Mouse (Mus musculus) myocyte (in vitro differentiated cells): Measurements from ENCODE around the gene Tuba3a. TPM values are rescaled to one million over a fixed set of nuclear protein-coding genes. Genes with fewer than 3 reads are reported as not detected.

Experiments used
- H3K27me3 ChIP-seq: one replicate; pipeline ENCODE4 v1.6.1; 2011; ENCODE audit not compliant: control insufficient read depth, insufficient read depth, insufficient read length
- H3K36me3 ChIP-seq: one replicate; pipeline ENCODE4 v1.6.1; 2011; ENCODE audit not compliant: control insufficient read depth, insufficient read depth
- H3K4me2 ChIP-seq: one replicate; pipeline ENCODE4 v1.6.1; 2011; ENCODE audit warnings: low read depth, control low read depth
- H3K4me3 ChIP-seq: one replicate; pipeline ENCODE4 v1.5.1; 2011; ENCODE audit warnings: mild to moderate bottlenecking, control low read depth, moderate library complexity
- H3K79me2 ChIP-seq: one replicate; pipeline ENCODE4 v1.6.1; 2011; ENCODE audit not compliant: control insufficient read depth, insufficient read depth
- H3ac ChIP-seq: one replicate; pipeline ENCODE4 v1.6.1; 2011; ENCODE audit not compliant: control insufficient read depth, insufficient read length
- CEBPB ChIP-seq: IDR thresholded peaks from 2 replicates; pipeline ENCODE4 v1.6.1; 2011; ENCODE audit warnings: mild to moderate bottlenecking, moderate library complexity; ENCODE audit not compliant: poor library complexity, insufficient read depth, severe bottlenecking
- E2F4 ChIP-seq: IDR thresholded peaks from one replicate; pipeline ENCODE4 v1.6.1; 2011; ENCODE audit warnings: mild to moderate bottlenecking, control low read depth, moderate library complexity; ENCODE audit not compliant: insufficient read depth
- MAX ChIP-seq: IDR thresholded peaks from one replicate; pipeline ENCODE4 v1.6.1; 2011; ENCODE audit warnings: low read depth, mild to moderate bottlenecking, control low read depth
- MYOD1 ChIP-seq, 3 experiments: IDR thresholded peaks; one replicate each; pipeline ENCODE4 v1.6.1; 2011; ENCODE audit warnings: control low read depth in 2 of 3, low read depth in 2 of 3, mild to moderate bottlenecking in 2 of 3, moderate library complexity in 1 of 3; ENCODE audit not compliant: insufficient read length in 2 of 3, control insufficient read depth in 1 of 3
- MYOG ChIP-seq, 3 experiments: IDR thresholded peaks; one replicate each; pipeline ENCODE4 v1.6.1; 2011; ENCODE audit warnings: control low read depth in 2 of 3, low read depth in 2 of 3, mild to moderate bottlenecking in 2 of 3; ENCODE audit not compliant: insufficient read length in 2 of 3, control insufficient read depth in 1 of 3, insufficient read depth in 1 of 3
- POLR2A ChIP-seq: IDR thresholded peaks from one replicate; pipeline ENCODE4 v1.6.1; 2011; ENCODE audit warnings: low read depth, mild to moderate bottlenecking, control low read depth, moderate library complexity; ENCODE audit not compliant: insufficient read length
- POLR2AphosphoS2 ChIP-seq: IDR thresholded peaks from one replicate; pipeline ENCODE4 v1.6.1; 2011; ENCODE audit warnings: low read depth, control low read depth; ENCODE audit not compliant: insufficient read length
- REST ChIP-seq: IDR thresholded peaks from one replicate; pipeline ENCODE4 v1.6.1; 2011; ENCODE audit warnings: mild to moderate bottlenecking, control low read depth, moderate library complexity; ENCODE audit not compliant: insufficient read depth, insufficient read length
- SRF ChIP-seq: IDR thresholded peaks from one replicate; pipeline ENCODE4 v1.6.1; 2011; ENCODE audit warnings: low read depth; ENCODE audit not compliant: control insufficient read depth, insufficient read length
- TCF12 ChIP-seq: IDR thresholded peaks from one replicate; pipeline ENCODE4 v1.6.1; 2011; ENCODE audit warnings: mild to moderate bottlenecking, control low read depth; ENCODE audit not compliant: poor library complexity, insufficient read depth, severe bottlenecking
- TCF3 ChIP-seq: IDR thresholded peaks from one replicate; pipeline ENCODE4 v1.6.1; 2011; ENCODE audit warnings: low read depth, control low read depth; ENCODE audit not compliant: insufficient read length
- USF1 ChIP-seq: IDR thresholded peaks from one replicate; pipeline ENCODE4 v1.6.1; 2011; ENCODE audit warnings: low read depth, mild to moderate bottlenecking, control low read depth, moderate library complexity
- polyA plus RNA-seq: library from polyadenylated mRNA; unstranded; fragments of >200 nt; fragmentation: generic; extraction: Trizol; gene quantifications from one replicate; pipeline ENCODE4 v1.2.1, GENCODE M21; 2012; ENCODE audit warnings: missing spikeins

Tuba3a gene
- not detected for polyA plus RNA-seq

DNA sequence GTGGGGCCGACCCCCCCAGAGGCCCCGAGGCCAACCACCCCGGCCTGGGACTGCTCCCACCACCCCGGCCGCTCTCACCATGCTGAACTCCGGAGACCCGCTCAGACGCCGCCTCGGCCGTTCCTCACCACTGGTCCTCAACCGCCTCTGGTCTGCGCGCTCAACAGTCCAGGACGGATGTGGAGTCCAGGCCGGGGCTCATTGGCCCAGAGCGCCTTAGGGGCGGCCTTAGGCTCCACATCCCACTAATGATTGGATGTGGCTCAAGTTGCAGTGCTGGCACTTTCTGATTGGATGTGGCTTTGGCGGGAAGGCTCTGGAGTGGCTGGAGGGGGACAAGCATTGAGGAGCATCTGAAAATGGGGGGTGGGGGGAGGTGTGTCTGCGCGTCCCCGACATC is at the start of gene Tuba3a:
Gene Tuba3a (minus strand): TSS at position 153 of the 400 bp plus-strand sequence.
- no peak for TF ChIP-seq TCF12
- no peak for TF ChIP-seq TCF3
- TF ChIP-seq USF1, result no peak
- no peak for TF ChIP-seq MYOD1 (IDR thresholded peaks at IDR 0.05; ENCODE audit: control insufficient read depth in 1 of 3, insufficient read length in 2 of 3, low read depth in 2 of 3)
- TF ChIP-seq POLR2A, result no peak
- no peak for TF ChIP-seq POLR2AphosphoS2
- no peak for TF ChIP-seq MYOG (IDR thresholded peaks at IDR 0.05; ENCODE audit: control insufficient read depth in 1 of 3, insufficient read depth in 1 of 3, insufficient read length in 2 of 3, low read depth in 2 of 3)
- TF ChIP-seq E2F4, result no peak
- TF ChIP-seq MAX, result no peak
- no peak for TF ChIP-seq SRF
- no peak for TF ChIP-seq REST
- TF ChIP-seq CEBPB, result no peak
- Histone ChIP-seq H3K36me3 (no peaks in the 10 kb centered on the region), H3K4me3 (no peak within 1 kb of the TSS), H3ac (no peak within 1 kb of the TSS), H3K79me2 (no peaks in the 10 kb centered on the region), H3K4me2 (no peak within 1 kb of the TSS), H3K27me3 (no peaks in the 10 kb centered on the region)

DNA sequence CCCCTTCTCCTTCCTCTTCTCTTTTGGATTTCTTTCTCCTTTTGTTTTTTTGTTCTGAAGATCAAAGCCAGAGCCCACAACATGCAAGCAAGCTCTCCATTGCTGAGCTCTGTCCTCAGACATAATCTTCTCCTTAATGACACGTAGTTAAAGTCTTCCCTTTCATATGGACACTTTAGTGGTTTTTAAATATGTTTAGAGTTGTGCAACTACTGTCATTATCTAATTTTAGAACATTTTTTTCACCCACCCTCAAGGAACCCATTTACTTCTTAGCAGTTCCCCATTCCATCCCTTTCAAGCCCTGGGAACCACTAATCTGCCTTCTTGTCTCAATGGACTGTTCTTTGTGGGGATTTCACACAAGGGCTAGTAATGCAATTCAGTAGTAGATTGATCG is 48.5 kb upstream of the Tuba3a start:
- no peaks in the 10 kb centered on the region for H3K79me2 ChIP-seq
- no peaks in the 10 kb centered on the region for H3K36me3 ChIP-seq
- H3ac ChIP-seq, result no peak overlapping the region
- H3K27me3 ChIP-seq, result no peaks in the 10 kb centered on the region
- TF ChIP-seq E2F4 (no peak), TCF3 (no peak), USF1 (no peak)
- H3K4me2 ChIP-seq, result no peak overlapping the region
- no peak overlapping the region for H3K4me3 ChIP-seq

GRCm38 (mm10) chr6:125333112-125333899 is 47.5 kb upstream of the Tuba3a start:
- no peaks in the 10 kb centered on the region for H3K36me3 ChIP-seq
- no peak overlapping the region for H3ac ChIP-seq
- TF ChIP-seq USF1 (no peak), POLR2AphosphoS2 (no peak), SRF (no peak), MYOD1 (IDR thresholded peaks at IDR 0.05; ENCODE audit: control insufficient read depth in 1 of 3, insufficient read length in 2 of 3, low read depth in 2 of 3) (no peak), E2F4 (no peak), POLR2A (no peak), TCF3 (no peak), CEBPB (no peak), TCF12 (no peak), REST (no peak), MAX (no peak), MYOG (IDR thresholded peaks at IDR 0.05; ENCODE audit: control insufficient read depth in 1 of 3, insufficient read depth in 1 of 3, insufficient read length in 2 of 3, low read depth in 2 of 3) (no peak)
- H3K27me3 ChIP-seq, result no peaks in the 10 kb centered on the region
- no peaks in the 10 kb centered on the region for H3K79me2 ChIP-seq
- no peak overlapping the region for H3K4me3 ChIP-seq
- H3K4me2 ChIP-seq, result no peak overlapping the region

DNA sequence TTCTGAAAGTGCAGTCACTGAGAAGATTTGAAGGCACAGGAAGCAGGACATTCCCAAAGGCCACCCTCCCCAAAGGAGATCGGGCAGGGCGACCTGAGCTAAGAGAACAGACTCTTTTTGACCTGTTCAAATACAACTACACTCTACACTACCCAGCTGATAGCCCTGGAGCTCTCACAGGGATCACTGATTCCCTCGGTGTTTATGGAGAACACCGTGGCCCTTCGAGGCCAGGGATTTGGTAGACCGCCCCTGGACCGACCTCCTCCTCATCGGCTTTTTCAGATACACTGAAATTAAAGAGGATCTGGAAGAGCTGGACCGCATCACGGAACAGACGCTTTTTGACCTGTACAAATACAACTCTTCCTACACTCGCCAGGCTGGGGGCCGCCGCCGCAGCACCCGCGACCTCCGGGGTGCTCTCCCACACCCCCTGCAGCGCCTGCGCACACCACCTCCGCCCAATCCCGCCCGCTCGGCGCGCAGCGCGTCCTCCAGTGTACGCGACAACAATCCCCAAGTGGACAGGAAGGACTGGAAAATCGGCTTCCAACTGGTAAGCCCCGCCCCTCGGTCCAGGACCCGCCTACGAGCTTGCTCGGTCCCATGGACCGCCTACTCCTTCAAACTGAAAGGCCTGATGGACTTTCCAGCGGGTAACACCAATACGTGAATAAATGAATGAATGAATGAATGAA is 44.9 kb upstream of the Tuba3a start:
- Histone ChIP-seq H3K4me3 (no peak overlapping the region), H3K4me2 (peak overlapping the region; percentile 90), H3ac (no peak overlapping the region), H3K27me3 (no peaks in the 10 kb centered on the region), H3K36me3 (no peaks in the 10 kb centered on the region), H3K79me2 (no peaks in the 10 kb centered on the region)
- TF ChIP-seq MYOD1 (IDR thresholded peaks at IDR 0.05; ENCODE audit: control insufficient read depth in 1 of 3, insufficient read length in 2 of 3, low read depth in 2 of 3), result no peak
- no peak for TF ChIP-seq SRF
- no peak for TF ChIP-seq MYOG (IDR thresholded peaks at IDR 0.05; ENCODE audit: control insufficient read depth in 1 of 3, insufficient read depth in 1 of 3, insufficient read length in 2 of 3, low read depth in 2 of 3)
- TF ChIP-seq MAX, result no peak
- TF ChIP-seq TCF12, result no peak
- no peak for TF ChIP-seq CEBPB
- TF ChIP-seq POLR2A, result peak; percentile 80
- TF ChIP-seq TCF3, result no peak
- no peak for TF ChIP-seq REST
- TF ChIP-seq E2F4, result no peak
- TF ChIP-seq POLR2AphosphoS2, result peak; percentile 68
- TF ChIP-seq USF1, result no peak
